Mouse (Mus musculus) limb, embryonic 15.5 days (tissue): ENCODE data around the gene Slc39a13. TPM values are rescaled to one million over a fixed set of nuclear protein-coding genes. Genes with fewer than 3 reads are reported as not detected.
"Not testable (repeated sequence)": the region's sequence is repeated elsewhere in the genome, so short reads cannot be mapped to it uniquely, and the experiment has no call there.

Source experiments
- ATAC-seq: fragments of 200-750 bp; cut with Nextera tagmentation; 2 replicates; pipeline ENCODE4 v1.8.0; 2017; ENCODE audit warnings: low read depth, moderate TSS enrichment; ENCODE audit not compliant: insufficient number of reproducible peaks, low FRiP score, low TSS enrichment
- H3K27ac ChIP-seq: fragments of 300-500 bp; sonication (generic); 2 replicates; pipeline ENCODE4 v1.5.1; 2015; ENCODE audit warnings: moderate library complexity, mild to moderate bottlenecking, inconsistent platforms
- H3K27me3 ChIP-seq: fragments of 300-500 bp; sonication (generic); 2 replicates; pipeline ENCODE4 v1.6.1; 2015; ENCODE audit warnings: inconsistent platforms
- H3K36me3 ChIP-seq: fragments of 300-500 bp; sonication (generic); 2 replicates; pipeline ENCODE4 v1.6.1; 2015; ENCODE audit warnings: inconsistent platforms
- H3K4me1 ChIP-seq: fragments of 300-500 bp; sonication (generic); 2 replicates; pipeline ENCODE4 v1.6.1; 2015; ENCODE audit warnings: inconsistent platforms
- H3K4me2 ChIP-seq: fragments of 300-500 bp; sonication (generic); 2 replicates; pipeline ENCODE4 v1.6.1; 2015; ENCODE audit warnings: mild to moderate bottlenecking, inconsistent platforms
- H3K4me3 ChIP-seq: fragments of 300-500 bp; sonication (generic); 2 replicates; pipeline ENCODE4 v1.5.1; 2015; ENCODE audit warnings: mild to moderate bottlenecking, inconsistent platforms
- H3K9ac ChIP-seq: fragments of 300-500 bp; sonication (generic); 2 replicates; pipeline ENCODE4 v1.6.1; 2015; ENCODE audit warnings: inconsistent platforms
- H3K9me3 ChIP-seq: fragments of 300-500 bp; sonication (generic); 2 replicates; pipeline ENCODE4 v1.6.1; 2016; ENCODE audit warnings: inconsistent platforms
- WGBS: fragments of 180-500 bp; shearing (Covaris S2); methylation state at CpG from one replicate; pipeline ENCODE4 v1.1.7; 2015; 5-methylcytosine and 5-hydroxymethylcytosine counted together
- polyA plus RNA-seq: library from polyadenylated mRNA; unstranded; fragments of >200 nt; fragmentation: Nextera tagmentation; extraction: Ambion mirVana; gene quantifications from 2 replicates; pipeline ENCODE4 v1.2.1, GENCODE M21; 2015

Slc39a13 gene
- polyA plus RNA-seq, 1 experiment from 2014 or later, result 89.4 TPM

DNA sequence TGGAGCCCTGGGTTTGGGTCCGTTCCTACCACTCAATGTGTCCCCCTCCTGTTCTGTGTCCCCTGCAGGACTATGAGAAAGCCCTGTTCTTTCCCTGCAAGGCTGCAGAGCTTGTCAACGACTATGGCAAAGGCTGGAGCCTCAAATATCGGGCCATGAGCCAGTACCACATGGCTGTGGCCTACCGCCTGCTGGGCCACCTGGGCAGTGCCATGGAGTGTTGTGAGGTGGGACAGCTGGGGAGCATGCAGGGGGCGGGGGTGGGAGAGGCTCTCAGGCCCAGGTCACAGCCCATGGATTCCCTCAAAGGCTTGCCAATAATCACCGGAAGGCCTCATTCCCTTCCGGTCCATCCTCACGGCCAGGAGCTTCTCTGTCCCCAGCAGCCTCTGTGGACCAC lies 28.4 kb downstream of the Slc39a13 start:
- no peak overlapping the region for H3K9ac ChIP-seq
- H3K9me3 ChIP-seq, result no peaks in the 10 kb centered on the region
- no peaks in the 10 kb centered on the region for H3K36me3 ChIP-seq
- no peak overlapping the region for H3K27ac ChIP-seq
- no peaks in the 10 kb centered on the region for H3K4me1 ChIP-seq
- no peaks in the 10 kb centered on the region for H3K27me3 ChIP-seq
- 68% methylated on average over 8 of the region's 8 CpGs for WGBS
- ATAC-seq, result no peak
- no peak overlapping the region for H3K4me2 ChIP-seq
- H3K4me3 ChIP-seq, result no peak overlapping the region

DNA sequence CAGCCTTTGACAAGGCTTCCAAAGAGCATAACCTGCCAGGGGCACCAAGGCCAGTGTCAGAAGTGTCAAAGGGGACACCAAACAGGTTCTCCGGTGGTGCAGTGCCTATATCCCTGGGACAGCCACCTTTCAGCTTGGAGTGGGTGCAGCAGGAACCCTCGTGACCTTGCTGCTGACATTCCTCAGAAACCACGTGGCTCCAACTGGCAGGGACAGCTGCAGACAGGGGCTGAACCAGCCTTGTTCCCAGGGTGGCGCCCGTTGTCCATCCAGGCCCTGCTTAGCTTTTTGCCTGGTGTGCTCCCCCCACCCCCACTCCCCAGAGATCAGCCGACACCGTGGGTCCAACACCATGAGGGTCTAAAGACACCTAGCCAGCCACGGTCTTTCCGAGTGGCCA lies 34.8 kb downstream of the Slc39a13 start, which contains the start of gene Rapsn:
Gene Rapsn, plus strand, starts transcription at position 236 of the 400 bp plus-strand sequence.
- H3K4me1 ChIP-seq, result no peaks in the 10 kb centered on the region
- no peak within 1 kb of the TSS for H3K4me3 ChIP-seq
- no peaks in the 10 kb centered on the region for H3K9me3 ChIP-seq
- 61% methylated on average over 9 of the region's 9 CpGs for WGBS
- ATAC-seq, result 0 out of 2 replicates have a peak, but pooled peaks have one; percentile 36
- H3K9ac ChIP-seq, result no peak within 1 kb of the TSS
- no peaks in the 10 kb centered on the region for H3K27me3 ChIP-seq
- no peak within 1 kb of the TSS for H3K4me2 ChIP-seq
- no peaks in the 10 kb centered on the region for H3K36me3 ChIP-seq
- H3K27ac ChIP-seq, result no peak within 1 kb of the TSS

GRCm38 (mm10) chr2:91033000-91033399 lies 37.2 kb downstream of the Slc39a13 start:
- Histone ChIP-seq H3K36me3 (no peaks in the 10 kb centered on the region), H3K27ac (no peak overlapping the region), H3K4me1 (no peaks in the 10 kb centered on the region), H3K9me3 (no peaks in the 10 kb centered on the region), H3K4me2 (no peak overlapping the region), H3K27me3 (no peaks in the 10 kb centered on the region), H3K4me3 (no peak overlapping the region), H3K9ac (no peak overlapping the region)
- no peak for ATAC-seq
- 24% methylated on average over 3 of the region's 3 CpGs for WGBS

DNA sequence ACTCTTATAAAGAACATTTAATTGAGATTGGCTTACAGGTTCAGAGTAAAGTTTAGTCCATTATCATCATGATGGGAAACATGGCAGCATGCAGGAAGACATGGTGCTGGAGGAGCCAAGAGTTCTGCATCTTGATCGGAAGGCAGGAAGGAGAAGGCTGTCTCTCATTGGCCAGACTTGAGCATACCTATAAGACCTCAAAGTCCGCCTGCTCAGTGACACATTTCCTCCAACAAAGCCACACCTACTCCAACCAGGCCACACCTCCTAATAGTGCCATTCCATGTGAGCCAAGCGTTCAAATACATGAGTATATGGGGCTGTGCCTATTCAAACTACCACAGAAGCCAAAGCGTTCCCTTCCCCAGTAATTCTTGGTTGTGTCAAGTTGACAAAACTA lies 39.0 kb downstream of the Slc39a13 start:
- H3K36me3 ChIP-seq, result no peaks in the 10 kb centered on the region
- H3K27me3 ChIP-seq, result no peaks in the 10 kb centered on the region
- no peak overlapping the region for H3K9ac ChIP-seq
- 0 out of 2 replicates have a peak, but pooled peaks cover 3% of the 10 kb centered on the region for H3K4me1 ChIP-seq
- no peak overlapping the region for H3K4me3 ChIP-seq
- no peaks in the 10 kb centered on the region for H3K9me3 ChIP-seq
- no peak overlapping the region for H3K27ac ChIP-seq
- H3K4me2 ChIP-seq, result no peak overlapping the region
- WGBS, result 86% methylated on average over 4 of the region's 4 CpGs
- ATAC-seq, result no peak

DNA sequence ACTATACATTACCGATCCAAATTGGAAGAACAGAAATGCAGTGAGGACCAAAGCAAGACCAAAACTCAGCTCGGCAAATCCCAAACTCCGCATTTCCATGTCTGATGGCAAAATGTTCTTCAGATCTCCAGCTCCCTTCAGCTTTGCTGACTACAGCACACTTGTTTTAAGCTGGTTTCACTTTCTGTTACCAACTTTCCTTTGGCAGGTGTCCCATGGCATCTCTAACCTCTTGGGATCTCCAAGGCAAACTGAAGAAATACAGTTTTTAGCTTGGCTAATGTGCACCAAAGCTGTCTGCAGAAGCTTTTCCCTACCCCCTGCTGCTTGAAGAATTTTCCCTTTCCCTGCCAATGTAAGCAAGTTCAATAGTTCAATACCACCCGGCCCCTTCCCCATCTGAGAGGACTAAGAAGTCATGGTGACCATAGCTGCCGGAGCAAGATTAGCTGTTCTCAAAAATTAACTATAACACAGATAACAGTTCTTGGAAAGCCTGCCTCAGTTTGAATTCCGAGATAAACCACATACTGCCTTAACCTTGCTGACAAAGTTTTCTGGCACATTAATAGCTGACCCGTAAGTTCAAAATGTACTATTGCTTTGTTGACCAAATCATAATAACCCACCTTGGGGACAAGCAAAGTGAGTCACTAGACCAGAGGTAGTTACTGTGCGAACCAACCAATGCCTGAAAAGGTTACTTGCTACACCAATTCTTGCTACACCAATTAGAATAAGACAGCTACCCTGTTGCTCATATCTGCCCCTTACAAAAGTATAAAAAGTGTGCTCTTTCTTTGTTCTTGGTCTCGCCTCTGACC lies 42.6 kb downstream of the Slc39a13 start:
- H3K4me3 ChIP-seq, result no peak overlapping the region
- H3K27ac ChIP-seq, result no peak overlapping the region
- H3K9ac ChIP-seq, result no peak overlapping the region
- H3K4me1 ChIP-seq, result 0 out of 2 replicates have a peak, but pooled peaks cover 3% of the 10 kb centered on the region
- H3K9me3 ChIP-seq, result no peaks in the 10 kb centered on the region
- H3K4me2 ChIP-seq, result no peak overlapping the region
- H3K36me3 ChIP-seq, result no peaks in the 10 kb centered on the region
- H3K27me3 ChIP-seq, result no peaks in the 10 kb centered on the region
- no peak for ATAC-seq
- 83% methylated on average over 9 of the region's 9 CpGs for WGBS

GRCm38 (mm10) chr2:91026491-91026890 lies 43.7 kb downstream of the Slc39a13 start:
- 0 out of 2 replicates have a peak, but pooled peaks cover 3% of the 10 kb centered on the region for H3K4me1 ChIP-seq
- H3K9me3 ChIP-seq, result no peaks in the 10 kb centered on the region
- H3K27ac ChIP-seq, result no peak overlapping the region
- H3K27me3 ChIP-seq, result no peaks in the 10 kb centered on the region
- no peak overlapping the region for H3K4me2 ChIP-seq
- no peak overlapping the region for H3K4me3 ChIP-seq
- H3K9ac ChIP-seq, result no peak overlapping the region
- 88% methylated on average over 1 of the region's 1 CpGs for WGBS
- no peak for ATAC-seq
- H3K36me3 ChIP-seq, result no peaks in the 10 kb centered on the region

DNA sequence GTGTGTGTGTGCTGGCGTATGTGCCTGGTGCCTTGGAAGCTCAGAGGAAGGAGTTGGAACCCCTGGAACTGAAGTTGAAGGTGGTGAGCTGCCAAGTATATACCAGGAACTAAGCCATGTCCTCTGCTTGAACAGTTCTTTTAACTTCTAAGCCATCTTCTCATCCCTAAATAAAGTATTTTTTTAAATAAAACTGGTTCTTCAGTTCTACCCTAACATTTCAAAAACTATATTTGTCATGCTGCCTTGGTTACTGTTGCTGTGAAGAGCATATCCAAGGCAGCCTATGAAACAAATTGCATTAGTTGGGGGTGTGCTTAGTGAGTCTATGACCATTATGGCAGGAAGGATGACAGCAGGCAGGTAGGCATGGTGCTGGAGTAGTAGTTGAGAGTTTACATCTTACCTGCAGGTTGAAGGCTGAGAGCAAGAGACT lies 45.1 kb downstream of the Slc39a13 start:
- Histone ChIP-seq H3K27ac (no peak overlapping the region), H3K9ac (no peak overlapping the region), H3K27me3 (no peaks in the 10 kb centered on the region), H3K4me2 (no peak overlapping the region), H3K9me3 (no peaks in the 10 kb centered on the region), H3K4me1 (0 out of 2 replicates have a peak, but pooled peaks cover 3% of the 10 kb centered on the region), H3K4me3 (no peak overlapping the region), H3K36me3 (peaks cover 9% of the 10 kb centered on the region)
- no peak for ATAC-seq
- WGBS, result 97% methylated on average over 1 of the region's 1 CpGs

GRCm38 (mm10) chr2:91023956-91024355 lies 46.3 kb downstream of the Slc39a13 start:
- Histone ChIP-seq H3K27me3 (no peaks in the 10 kb centered on the region), H3K9me3 (no peaks in the 10 kb centered on the region), H3K4me1 (0 out of 2 replicates have a peak, but pooled peaks cover 3% of the 10 kb centered on the region), H3K9ac (no peak overlapping the region), H3K4me2 (no peak overlapping the region), H3K27ac (no peak overlapping the region), H3K36me3 (peaks cover 15% of the 10 kb centered on the region), H3K4me3 (no peak overlapping the region)
- 95% methylated on average over 1 of the region's 1 CpGs for WGBS
- no peak for ATAC-seq

DNA sequence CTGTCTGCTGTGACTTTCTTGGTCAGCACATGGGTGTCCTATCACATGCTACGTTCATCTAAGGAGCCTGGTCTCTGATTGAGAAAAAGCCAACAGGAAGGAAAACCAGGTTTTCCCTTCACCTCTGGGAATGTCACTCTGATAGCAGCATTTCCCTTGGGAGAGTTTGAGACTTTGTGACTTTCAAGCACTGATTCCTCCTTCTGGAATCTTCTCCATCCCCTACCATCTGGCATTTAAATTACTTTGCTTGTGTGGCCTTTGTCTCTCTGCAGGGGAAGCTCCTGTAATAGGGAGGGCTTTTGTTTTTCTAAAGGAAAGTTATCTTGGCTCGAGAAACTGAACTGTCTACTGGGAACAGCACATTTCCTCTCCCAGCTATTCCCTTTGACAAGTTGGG lies 47.1 kb downstream of the Slc39a13 start:
- 73% methylated on average over 2 of the region's 2 CpGs for WGBS
- Histone ChIP-seq H3K4me1 (0 out of 2 replicates have a peak, but pooled peaks cover 3% of the 10 kb centered on the region), H3K4me2 (no peak overlapping the region), H3K27ac (no peak overlapping the region), H3K27me3 (no peaks in the 10 kb centered on the region), H3K9ac (no peak overlapping the region), H3K4me3 (no peak overlapping the region), H3K9me3 (no peaks in the 10 kb centered on the region), H3K36me3 (peaks cover 18% of the 10 kb centered on the region)
- no peak for ATAC-seq

DNA sequence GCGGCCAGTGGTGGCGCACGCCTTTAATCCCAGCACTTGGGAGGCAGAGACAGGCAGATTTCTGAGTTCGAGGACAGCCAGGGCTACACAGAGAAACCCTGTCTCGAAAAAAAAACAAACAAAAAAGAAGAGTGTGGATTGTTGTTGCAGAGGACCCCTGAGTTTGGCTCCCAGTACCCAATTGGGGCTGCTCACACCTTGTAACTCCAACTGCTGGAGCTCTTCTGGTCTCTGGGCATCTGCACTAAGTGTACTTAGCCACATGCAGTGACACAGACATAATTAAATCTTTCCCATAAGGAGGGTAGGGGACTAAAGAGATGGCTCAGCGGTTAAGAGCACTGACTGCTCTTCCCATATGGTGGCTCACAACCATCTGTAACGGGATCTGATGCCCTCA lies 48.0 kb downstream of the Slc39a13 start:
- H3K9ac ChIP-seq, H3K4me3 ChIP-seq, H3K27ac ChIP-seq, H3K4me2 ChIP-seq, ATAC-seq, H3K4me1 ChIP-seq, H3K27me3 ChIP-seq, H3K9me3 ChIP-seq: not testable (repeated sequence)
- 96% methylated on average over 7 of the region's 7 CpGs for WGBS
- peaks cover 18% of the 10 kb centered on the region for H3K36me3 ChIP-seq

DNA sequence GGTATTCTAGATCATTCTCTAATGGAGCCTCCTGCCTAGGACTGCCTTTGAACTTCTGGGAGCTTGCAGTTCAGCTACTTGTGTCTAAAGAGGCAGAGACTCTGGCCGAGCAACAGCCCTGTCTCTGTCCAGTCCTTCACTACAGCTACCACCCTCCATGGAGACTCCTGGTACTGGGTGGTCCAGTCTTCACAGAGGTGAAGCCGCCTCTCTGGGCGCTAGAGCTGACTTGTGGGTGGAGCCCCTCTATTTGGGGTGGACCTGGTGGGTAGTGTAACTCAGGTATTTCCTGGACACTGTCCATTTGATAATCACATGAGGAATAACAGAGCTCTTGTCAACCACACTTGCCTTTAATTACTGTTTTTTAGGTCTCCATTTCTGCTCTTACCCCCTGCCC lies 50.3 kb downstream of the Slc39a13 start:
- Histone ChIP-seq H3K27ac (no peak overlapping the region), H3K9me3 (no peaks in the 10 kb centered on the region), H3K36me3 (peaks cover 32% of the 10 kb centered on the region), H3K9ac (no peak overlapping the region), H3K4me2 (no peak overlapping the region), H3K4me3 (no peak overlapping the region), H3K27me3 (no peaks in the 10 kb centered on the region), H3K4me1 (no peaks in the 10 kb centered on the region)
- ATAC-seq, result no peak
- 97% methylated on average over 3 of the region's 3 CpGs for WGBS

DNA sequence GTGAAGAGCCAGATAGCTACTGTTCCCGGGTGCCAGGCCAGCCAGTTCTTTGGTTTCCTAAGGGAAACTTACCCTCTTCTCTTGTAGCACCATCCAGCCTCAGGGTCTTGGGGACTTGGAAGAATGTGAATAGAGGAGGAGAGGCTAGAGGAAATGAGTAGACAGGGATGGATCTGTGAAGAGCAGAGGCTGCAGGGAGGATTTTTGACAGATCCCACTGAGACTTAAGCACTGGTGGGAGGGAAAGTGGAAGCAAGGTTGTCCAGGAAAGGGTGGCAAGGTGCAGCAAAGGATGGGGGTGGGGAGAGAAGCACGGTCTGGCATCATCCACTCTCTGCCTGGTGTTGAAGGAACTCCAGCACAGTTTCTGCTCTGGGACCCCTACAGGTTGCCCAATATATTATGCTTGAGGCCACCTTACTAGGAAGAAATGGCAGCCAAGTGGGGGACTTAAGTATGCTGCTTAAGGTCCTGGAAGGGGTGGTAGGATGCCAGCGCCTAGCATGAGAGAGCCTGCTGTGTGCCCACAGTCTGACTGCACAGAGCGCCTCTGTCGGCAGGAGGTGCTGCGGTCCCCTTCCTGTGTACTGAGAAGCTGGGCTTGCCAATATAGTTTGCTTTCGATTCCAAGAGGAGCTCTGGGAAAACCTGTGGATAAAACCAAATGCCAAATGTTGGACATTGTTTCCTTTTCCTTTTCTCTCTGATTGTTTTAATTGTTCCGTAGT lies 52.0 kb downstream of the Slc39a13 start:
- no peaks in the 10 kb centered on the region for H3K4me1 ChIP-seq

More for the DNA sequence above, 52.0 kb downstream of the Slc39a13 start:
- H3K4me2 ChIP-seq, result no peak overlapping the region
- no peak overlapping the region for H3K9ac ChIP-seq
- no peaks in the 10 kb centered on the region for H3K27me3 ChIP-seq
- no peaks in the 10 kb centered on the region for H3K9me3 ChIP-seq
- 76% methylated on average over 8 of the region's 8 CpGs for WGBS
- H3K36me3 ChIP-seq, result peaks cover 49% of the 10 kb centered on the region
- no peak overlapping the region for H3K27ac ChIP-seq
- ATAC-seq, result no peak
- H3K4me3 ChIP-seq, result no peak overlapping the region
